Mouse (Mus musculus) urinary bladder, postnatal 4 days (tissue): Measurements from ENCODE around the gene Cdhr3.

Experiments
- DNase-seq, 2 experiments: peaks; one replicate each; pipeline ENCODE4 v3.0.0; 2021 to 2022; ENCODE audit warnings: low spot score in 2 of 2

Gene Cdhr3

DNA sequence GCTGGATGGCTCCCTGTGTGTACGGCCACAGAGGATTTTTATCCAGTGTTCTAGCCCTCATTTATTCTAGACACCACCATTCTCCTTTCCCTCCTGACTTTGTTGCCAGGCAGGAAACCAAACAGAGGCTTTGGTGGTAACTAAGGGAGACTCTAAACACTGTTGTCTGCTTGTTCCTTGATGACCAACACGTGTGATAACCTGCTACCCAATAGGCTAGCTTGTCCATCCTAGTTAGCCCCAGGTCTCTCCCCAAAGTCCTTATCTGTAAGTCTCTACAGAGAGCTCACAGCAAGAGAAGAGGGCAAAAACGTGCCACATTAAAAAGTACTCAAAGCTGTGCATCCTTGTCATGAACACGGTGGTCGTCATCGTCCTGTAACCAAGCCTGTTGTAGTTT, at the start of gene Cdhr3:
Gene Cdhr3 (minus strand): TSS at position 101 of the 400 bp plus-strand sequence.
- no peak for DNase-seq

GRCm38 (mm10) chr12:33139083-33139482, 46.4 kb upstream of the Cdhr3 start:
- no peak for DNase-seq

- no peak for DNase-seq
These were observed 45.2 kb upstream of the Cdhr3 start for GRCm38 (mm10) chr12:33137857-33138256.

- no peak for DNase-seq
These were observed 39.1 kb upstream of the Cdhr3 start for GRCm38 (mm10) chr12:33131796-33132195.

- DNase-seq = no peak
These were observed 37.7 kb upstream of the Cdhr3 start for GRCm38 (mm10) chr12:33130401-33130800.

- DNase-seq = no peak
These were observed 36.7 kb upstream of the Cdhr3 start for GRCm38 (mm10) chr12:33129410-33129809.

DNA sequence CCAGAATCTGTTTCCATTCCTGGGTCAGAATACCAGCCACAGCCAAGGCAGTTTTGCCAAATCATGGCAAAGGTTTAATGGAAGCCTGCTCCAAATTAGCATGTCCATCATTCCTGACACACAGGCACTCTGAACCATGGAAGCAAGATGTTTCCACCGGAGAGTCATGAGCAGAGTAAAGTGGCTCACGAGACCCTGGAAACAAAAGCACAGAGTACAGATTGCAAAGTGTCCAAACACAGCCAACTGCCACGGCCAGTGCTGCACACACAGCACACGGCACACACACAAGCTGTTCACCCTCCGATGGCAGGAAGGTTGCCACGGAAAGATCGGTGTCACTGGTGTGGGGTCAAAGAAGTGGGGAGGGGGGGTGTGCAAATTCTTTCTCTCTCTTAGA, 36.0 kb upstream of the Cdhr3 start:
- DNase-seq = no peak

- no peak for DNase-seq
These were observed 35.4 kb upstream of the Cdhr3 start for GRCm38 (mm10) chr12:33128121-33128520.

DNA sequence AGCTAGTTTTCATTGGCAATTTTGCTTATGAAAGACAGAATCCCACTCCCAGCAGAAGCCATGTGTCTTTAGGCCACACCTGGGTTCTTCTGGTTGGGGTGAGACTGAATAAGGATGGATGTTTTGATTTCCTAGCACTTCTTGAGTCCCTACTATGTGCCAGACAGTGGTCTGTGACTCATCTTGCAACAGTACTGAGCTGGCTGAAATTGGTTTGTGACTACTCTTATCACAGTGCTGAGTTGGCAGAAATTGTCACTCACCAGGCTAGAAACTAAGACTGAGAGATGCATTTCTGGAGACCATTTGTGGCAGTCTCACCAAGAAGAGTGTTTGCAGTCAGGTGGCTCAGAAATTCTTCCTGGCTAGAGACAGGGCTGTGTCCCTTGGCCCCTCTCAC, 33.6 kb upstream of the Cdhr3 start:
- DNase-seq = no peak

GRCm38 (mm10) chr12:33125594-33126227, 33.0 kb upstream of the Cdhr3 start:
- no peak for DNase-seq

DNA sequence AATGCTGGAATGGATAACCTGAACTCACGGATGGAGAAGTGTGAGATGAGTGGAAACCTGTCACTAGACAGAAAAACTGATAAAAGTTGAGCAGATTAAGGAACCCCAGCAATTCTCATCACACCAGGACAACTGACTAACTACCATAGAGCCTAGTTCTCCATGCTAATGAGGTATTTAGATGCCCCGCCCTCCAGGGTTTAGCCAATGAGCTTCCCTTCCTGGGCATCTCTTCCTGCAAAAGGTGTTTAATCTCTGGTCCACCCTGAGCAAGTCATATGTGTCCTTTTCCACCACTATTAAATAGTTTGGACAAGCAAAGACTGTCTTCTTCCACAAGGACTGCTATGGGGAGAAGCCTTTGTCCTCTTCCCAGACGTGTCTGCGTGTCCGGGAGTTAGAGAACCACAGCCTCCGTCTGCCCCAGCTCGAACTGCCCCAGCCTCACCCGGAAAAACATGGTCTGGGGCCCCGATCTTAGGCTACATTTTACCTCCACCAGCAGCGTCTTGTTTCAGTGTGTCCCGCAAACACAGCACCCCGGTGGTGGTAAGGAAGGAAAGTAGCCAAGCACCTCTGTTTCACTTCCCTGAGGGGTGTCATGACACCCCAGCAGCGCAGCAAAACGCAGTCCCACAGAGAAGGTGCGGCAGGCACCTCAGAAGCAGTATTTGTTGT, 26.1 kb upstream of the Cdhr3 start:
- DNase-seq = no peak

- peak in 1 of 2 experiments; percentile 28 for DNase-seq
These were observed 18.3 kb upstream of the Cdhr3 start for GRCm38 (mm10) chr12:33110894-33111471.

DNA sequence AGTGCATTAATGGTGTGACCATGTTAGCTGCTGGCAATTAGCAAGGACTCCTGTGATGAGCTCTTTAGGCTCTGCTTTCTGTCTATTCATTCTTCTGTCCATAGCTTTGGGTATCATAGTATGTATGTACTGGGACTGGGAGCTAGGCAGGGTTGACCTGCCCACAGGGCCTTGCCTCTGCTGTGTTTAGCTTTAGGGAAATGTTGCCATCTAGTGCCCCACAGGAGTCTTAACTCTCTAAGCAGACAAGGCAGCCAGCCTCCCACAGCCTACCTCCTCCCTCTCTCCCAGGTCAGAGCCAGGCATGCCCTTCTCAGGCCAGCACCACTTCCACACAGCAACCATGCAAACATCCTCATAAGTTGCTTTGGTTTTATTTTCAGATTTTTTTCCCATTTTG, 16.9 kb upstream of the Cdhr3 start:
- no peak for DNase-seq

DNA sequence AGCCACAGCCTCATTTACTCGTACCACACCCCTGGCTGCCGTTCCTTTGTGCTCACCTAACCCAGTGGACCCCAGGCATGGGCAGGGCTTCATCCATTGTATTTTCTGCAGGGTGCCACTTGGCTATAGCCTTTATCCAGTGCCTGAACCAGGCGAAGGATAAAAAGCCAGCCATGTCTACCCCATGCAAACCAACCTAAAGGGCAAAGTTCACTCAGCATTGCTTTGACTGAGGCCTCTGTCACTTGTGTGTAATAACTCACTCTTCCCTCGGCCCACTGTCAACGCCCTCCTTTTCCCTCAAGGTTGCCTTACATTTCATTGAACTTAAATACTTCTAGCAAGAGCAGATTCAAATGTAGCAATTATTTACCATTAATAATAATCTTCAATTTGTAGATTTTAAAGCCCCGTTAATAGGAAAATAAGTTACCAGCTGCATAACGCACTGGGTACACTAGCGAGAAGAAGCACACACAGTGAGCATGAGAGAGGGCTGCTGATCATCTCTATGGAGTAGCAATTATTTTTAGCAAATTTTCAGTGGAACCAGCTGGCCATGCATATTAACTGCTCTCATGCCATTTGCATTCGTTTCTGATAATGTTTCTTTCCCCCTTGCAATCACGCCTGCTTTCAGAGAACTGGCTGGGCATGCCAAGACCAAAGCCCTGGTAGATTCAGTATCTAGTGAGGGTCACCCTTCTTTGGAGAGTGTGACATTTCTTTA, 13.9 kb upstream of the Cdhr3 start:
- DNase-seq = no peak

GRCm38 (mm10) chr12:33105724-33106123, 13.0 kb upstream of the Cdhr3 start:
- no peak for DNase-seq

DNA sequence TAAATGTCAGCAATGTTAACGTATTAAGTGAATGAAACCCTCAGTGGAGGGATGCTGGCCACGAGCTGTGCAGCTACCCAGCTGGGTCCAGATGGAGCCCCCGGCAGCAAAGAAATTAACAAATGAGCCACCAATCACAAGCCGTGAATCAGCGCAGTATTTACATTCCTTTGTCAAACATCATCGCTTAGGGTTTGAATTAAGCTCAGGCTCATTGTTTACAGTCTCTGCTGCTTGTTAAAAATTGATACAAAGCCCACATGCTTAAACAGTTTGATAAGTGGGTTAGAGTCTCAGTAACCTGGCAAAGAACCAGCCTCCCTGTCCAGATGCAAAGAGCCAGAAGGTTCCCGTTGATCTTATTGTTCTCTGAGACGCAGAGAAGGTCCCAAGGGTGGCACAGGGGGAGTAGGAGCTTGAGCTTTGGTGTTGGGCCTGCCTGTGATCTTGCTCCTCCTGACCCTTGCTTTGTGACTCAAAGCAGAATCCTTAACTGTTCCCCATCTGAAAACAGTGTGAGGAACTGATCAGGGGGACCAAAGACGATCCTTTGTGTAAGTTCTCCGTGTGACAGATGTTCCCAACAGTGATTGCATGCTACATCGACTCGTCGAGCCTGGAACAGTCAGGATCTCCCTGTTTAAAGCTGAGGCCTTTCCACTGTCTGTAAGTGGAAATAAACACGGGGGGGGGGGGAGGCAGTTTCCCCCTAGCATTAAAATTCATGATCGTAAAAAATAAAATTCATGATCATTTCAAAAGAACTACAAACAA, 9.9 kb upstream of the Cdhr3 start:
- DNase-seq = no peak

DNA sequence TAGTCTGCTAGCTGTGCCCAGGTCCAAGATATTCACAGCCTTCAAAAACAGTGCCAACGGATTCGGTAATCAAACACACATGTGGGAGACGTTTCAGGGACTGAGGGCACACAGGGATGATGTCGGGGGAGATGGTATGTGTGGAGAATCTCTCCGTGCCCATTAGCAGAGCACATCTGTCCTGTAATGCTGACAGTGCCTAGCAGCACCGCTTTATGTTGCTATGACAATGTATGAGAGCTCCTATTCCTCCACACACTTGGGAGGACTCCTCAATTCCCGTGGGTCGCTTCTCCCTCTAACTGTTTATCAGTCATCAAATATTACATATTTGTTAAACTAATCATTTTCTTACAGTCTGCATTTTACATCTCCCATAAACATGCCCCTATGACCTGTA, 9.0 kb upstream of the Cdhr3 start:
- DNase-seq = no peak

DNA sequence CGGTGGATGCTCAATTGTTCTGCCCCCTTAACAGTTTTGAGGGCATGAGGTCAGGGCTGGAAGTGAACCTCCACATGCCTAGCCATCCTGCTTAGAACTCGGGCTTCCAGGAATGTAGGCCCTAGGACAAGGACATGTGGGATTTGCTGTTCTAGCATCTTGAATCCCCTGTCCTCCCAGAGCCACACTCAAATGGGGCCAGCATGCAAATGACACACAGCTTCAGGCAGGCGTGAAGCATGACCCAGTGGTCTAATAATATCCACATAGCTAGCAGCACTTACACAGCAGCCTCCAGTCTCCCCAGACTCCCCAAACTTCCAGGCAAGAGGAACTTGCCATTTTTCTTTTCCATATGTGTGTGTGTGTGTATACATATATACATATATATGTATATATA, 3.3 kb upstream of the Cdhr3 start:
- DNase-seq = no peak

DNA sequence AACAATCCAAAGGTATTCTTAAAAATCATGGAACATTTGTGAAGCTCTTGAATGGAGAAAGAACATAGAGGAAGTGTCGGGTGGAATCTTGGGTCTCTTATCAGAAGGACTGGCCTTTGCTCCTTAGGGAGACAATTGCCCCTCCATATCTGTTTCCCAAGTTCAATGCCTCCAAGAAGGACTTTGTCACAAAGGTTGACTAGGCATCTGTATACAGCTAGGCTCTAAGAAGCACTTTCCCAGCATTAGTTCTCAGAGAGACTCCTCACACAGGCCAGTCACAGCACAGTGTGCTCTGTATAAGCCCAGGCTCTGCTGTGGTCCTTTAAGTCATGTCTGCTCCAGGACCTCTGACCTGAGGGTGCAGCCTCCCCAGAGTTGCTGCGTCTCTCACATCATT, 479 bp downstream of the Cdhr3 start:
- no peak for DNase-seq

- DNase-seq = no peak
These were observed 6.5 kb downstream of the Cdhr3 start for GRCm38 (mm10) chr12:33086151-33086550.

GRCm38 (mm10) chr12:33084683-33085082, 8.0 kb downstream of the Cdhr3 start:
- no peak for DNase-seq

DNA sequence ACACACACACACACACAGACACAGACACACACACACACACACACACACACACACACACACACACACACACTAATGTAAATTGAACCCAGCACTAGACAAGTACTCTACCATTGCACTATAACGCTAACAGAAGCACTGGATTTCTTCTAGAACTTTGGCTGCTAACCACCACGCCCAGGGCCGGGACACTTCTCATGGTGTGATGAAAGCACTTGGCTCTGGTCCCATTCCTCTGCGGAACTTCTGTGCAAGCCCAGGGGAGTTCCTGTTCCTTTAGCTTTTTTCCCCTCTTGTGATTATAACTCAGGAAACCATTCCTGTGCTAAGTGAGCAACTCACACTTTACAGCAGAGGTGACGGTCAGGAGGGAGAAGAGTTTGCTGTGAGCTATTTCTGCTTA, 9.3 kb downstream of the Cdhr3 start:
- DNase-seq = no peak
